Mouse (Mus musculus): Measurements from ENCODE around the gene B9d1. TPM values are rescaled to one million over a fixed set of nuclear protein-coding genes. Genes with fewer than 3 reads are reported as not detected.

The B9d1 gene
- polyA plus RNA-seq, 1 experiment from 2014 or later = 33.2 TPM

GRCm38 (mm10) chr11:61492749-61493401 is 12.1 kb upstream of the B9d1 start:
- no peaks in the 10 kb centered on the region for H3K27me3 ChIP-seq
- peaks cover 28% of the 10 kb centered on the region for H3K4me1 ChIP-seq
- ATAC-seq (ENCODE audit: low FRiP score, low read depth) = no peak
- H3K36me3 ChIP-seq = peaks cover 49% of the 10 kb centered on the region
- WGBS = 76% methylated on average over 12 of the region's 12 CpGs
- H3K9me3 ChIP-seq = no peaks in the 10 kb centered on the region
- H3K9ac ChIP-seq (replicated peaks) = peak overlapping the region; percentile 84
- peak overlapping the region; percentile 64 for H3K4me2 ChIP-seq (replicated peaks)
- peak overlapping the region; percentile 89; the same call in 1 of the 2 replicates for H3K27ac ChIP-seq (replicated peaks)
- peak overlapping the region; percentile 86 for H3K4me3 ChIP-seq

GRCm38 (mm10) chr11:61493525-61494128 is 11.3 kb upstream of the B9d1 start:
- peaks cover 42% of the 10 kb centered on the region for H3K36me3 ChIP-seq

GRCm38 (mm10) chr11:61494129-61494997 is 10.6 kb upstream of the B9d1 start, which contains the start of gene Mapk7:
Gene Mapk7, minus strand, starts transcription at chr11:61494406.
- Histone ChIP-seq H3K27me3 (no peaks in the 10 kb centered on the region), H3K27ac (replicated peaks) (peak within 1 kb of the TSS; percentile 89), H3K4me3 (peak within 1 kb of the TSS; percentile 86), H3K4me2 (replicated peaks) (peak within 1 kb of the TSS; percentile 64), H3K9ac (replicated peaks) (peak within 1 kb of the TSS; percentile 84), H3K4me1 (peaks cover 26% of the 10 kb centered on the region), H3K9me3 (no peaks in the 10 kb centered on the region), H3K36me3 (peaks cover 34% of the 10 kb centered on the region)
- under 1% methylated on average over 61 of the region's 62 CpGs for WGBS
- peak; percentile 96 for ATAC-seq (ENCODE audit: low FRiP score, low read depth)

More at GRCm38 (mm10) chr11:61493525-61494128, 11.3 kb upstream of the B9d1 start:
- peak overlapping the region; percentile 84 for H3K9ac ChIP-seq (replicated peaks)
- peak overlapping the region; percentile 86 for H3K4me3 ChIP-seq
- H3K4me1 ChIP-seq = peaks cover 26% of the 10 kb centered on the region
- peak overlapping the region; percentile 89 for H3K27ac ChIP-seq (replicated peaks)
- H3K4me2 ChIP-seq (replicated peaks) = peak overlapping the region; percentile 64
- H3K9me3 ChIP-seq = no peaks in the 10 kb centered on the region
- H3K27me3 ChIP-seq = no peaks in the 10 kb centered on the region
- WGBS = under 1% methylated on average over 49 of the region's 50 CpGs
- peak; percentile 74 for ATAC-seq (ENCODE audit: low FRiP score, low read depth)

- H3K36me3 ChIP-seq = peaks cover 23% of the 10 kb centered on the region
- no peak overlapping the region for H3K27ac ChIP-seq (replicated peaks)
- H3K27me3 ChIP-seq = no peaks in the 10 kb centered on the region
- no peak overlapping the region for H3K4me3 ChIP-seq
- no peak overlapping the region for H3K4me2 ChIP-seq (replicated peaks)
- WGBS = 91% methylated on average over 2 of the region's 2 CpGs
- no peak overlapping the region for H3K9ac ChIP-seq (replicated peaks)
- peaks cover 15% of the 10 kb centered on the region for H3K4me1 ChIP-seq
- no peak for ATAC-seq (ENCODE audit: low FRiP score, low read depth)
- H3K9me3 ChIP-seq = no peaks in the 10 kb centered on the region
These were observed 9.4 kb upstream of the B9d1 start for GRCm38 (mm10) chr11:61495528-61495927.

- Histone ChIP-seq H3K27ac (replicated peaks) (no peak overlapping the region), H3K4me3 (no peak overlapping the region), H3K9me3 (no peaks in the 10 kb centered on the region), H3K4me1 (peaks cover 8% of the 10 kb centered on the region), H3K4me2 (replicated peaks) (no peak overlapping the region), H3K9ac (replicated peaks) (no peak overlapping the region), H3K27me3 (no peaks in the 10 kb centered on the region), H3K36me3 (peaks cover 4% of the 10 kb centered on the region; the same call in 1 of the 2 replicates)
- 92% methylated on average over 1 of the region's 1 CpGs for WGBS
- ATAC-seq (ENCODE audit: low FRiP score, low read depth) = no peak
These were observed 7.5 kb upstream of the B9d1 start for GRCm38 (mm10) chr11:61497490-61497889.

GRCm38 (mm10) chr11:61498736-61499504 is 6.0 kb upstream of the B9d1 start:
- H3K9ac ChIP-seq (replicated peaks) = no peak overlapping the region
- H3K4me2 ChIP-seq (replicated peaks) = no peak overlapping the region
- H3K4me3 ChIP-seq = no peak overlapping the region
- WGBS = 87% methylated on average over 6 of the region's 6 CpGs
- H3K27ac ChIP-seq (replicated peaks) = no peak overlapping the region
- H3K4me1 ChIP-seq = no peaks in the 10 kb centered on the region
- no peaks in the 10 kb centered on the region for H3K27me3 ChIP-seq
- no peak for ATAC-seq (ENCODE audit: low FRiP score, low read depth)
- no peaks in the 10 kb centered on the region for H3K36me3 ChIP-seq
- no peaks in the 10 kb centered on the region for H3K9me3 ChIP-seq

- no peaks in the 10 kb centered on the region for H3K27me3 ChIP-seq
- H3K27ac ChIP-seq (replicated peaks) = no peak overlapping the region
- no peak overlapping the region for H3K9ac ChIP-seq (replicated peaks)
- H3K36me3 ChIP-seq = peaks cover 2% of the 10 kb centered on the region; the same call in 1 of the 2 replicates
- no peak for ATAC-seq (ENCODE audit: low FRiP score, low read depth)
- no peaks in the 10 kb centered on the region for H3K9me3 ChIP-seq
- H3K4me1 ChIP-seq = peaks cover 14% of the 10 kb centered on the region
- peak overlapping the region; percentile 77; the same call in 1 of the 2 replicates for H3K4me2 ChIP-seq (replicated peaks)
- no peak overlapping the region for H3K4me3 ChIP-seq
- WGBS = 84% methylated on average over 8 of the region's 8 CpGs
These were observed 1.0 kb upstream of the B9d1 start for GRCm38 (mm10) chr11:61503933-61504332.

- Histone ChIP-seq H3K4me2 (replicated peaks) (no peak overlapping the region), H3K36me3 (peaks cover 52% of the 10 kb centered on the region), H3K9ac (replicated peaks) (no peak overlapping the region), H3K4me3 (no peak overlapping the region), H3K9me3 (no peaks in the 10 kb centered on the region), H3K27ac (replicated peaks) (no peak overlapping the region), H3K4me1 (no peaks in the 10 kb centered on the region; the same call in 1 of the 2 replicates), H3K27me3 (no peaks in the 10 kb centered on the region)
- ATAC-seq (ENCODE audit: low FRiP score, low read depth) = no peak
- WGBS = 39% methylated on average over 3 of the region's 3 CpGs
These were observed 10.0 kb downstream of the B9d1 start for GRCm38 (mm10) chr11:61514953-61515352.

GRCm38 (mm10) chr11:61517971-61518370 is 13.0 kb downstream of the B9d1 start:
- no peak overlapping the region for H3K27ac ChIP-seq (replicated peaks)
- no peak overlapping the region for H3K4me3 ChIP-seq
- H3K36me3 ChIP-seq = peaks cover 66% of the 10 kb centered on the region
- 95% methylated on average over 1 of the region's 1 CpGs for WGBS
- H3K9me3 ChIP-seq = no peaks in the 10 kb centered on the region
- no peaks in the 10 kb centered on the region for H3K27me3 ChIP-seq
- no peak overlapping the region for H3K9ac ChIP-seq (replicated peaks)
- ATAC-seq (ENCODE audit: low FRiP score, low read depth) = no peak
- no peak overlapping the region for H3K4me2 ChIP-seq (replicated peaks)
- H3K4me1 ChIP-seq = no peaks in the 10 kb centered on the region

- WGBS = 95% methylated on average over 3 of the region's 3 CpGs
- Histone ChIP-seq H3K9ac (replicated peaks) (no peak overlapping the region), H3K27ac (replicated peaks) (no peak overlapping the region), H3K4me3 (no peak overlapping the region), H3K27me3 (no peaks in the 10 kb centered on the region), H3K4me1 (no peaks in the 10 kb centered on the region), H3K9me3 (no peaks in the 10 kb centered on the region), H3K4me2 (replicated peaks) (no peak overlapping the region), H3K36me3 (peaks cover 61% of the 10 kb centered on the region)
- ATAC-seq (ENCODE audit: low FRiP score, low read depth) = no peak
These were observed 13.9 kb downstream of the B9d1 start for GRCm38 (mm10) chr11:61518871-61519270.

GRCm38 (mm10) chr11:61519484-61520107 is 14.7 kb downstream of the B9d1 start:
- peaks cover 61% of the 10 kb centered on the region for H3K36me3 ChIP-seq
- H3K27me3 ChIP-seq = no peaks in the 10 kb centered on the region
- H3K9ac ChIP-seq (replicated peaks) = no peak overlapping the region
- H3K4me2 ChIP-seq (replicated peaks) = no peak overlapping the region
- no peaks in the 10 kb centered on the region for H3K4me1 ChIP-seq
- H3K4me3 ChIP-seq = no peak overlapping the region
- H3K9me3 ChIP-seq = no peaks in the 10 kb centered on the region
- no peak overlapping the region for H3K27ac ChIP-seq (replicated peaks)
- 91% methylated on average over 3 of the region's 3 CpGs for WGBS
- no peak for ATAC-seq (ENCODE audit: low FRiP score, low read depth)
